Mouse (Mus musculus): Measurements from ENCODE around the gene Prrt1.

GRCm38 (mm10) chr17:34670235-34670634 is 40.9 kb downstream of the Prrt1 start, which contains the start of gene Tnxb:
- TF ChIP-seq CTCF (IDR thresholded peaks at IDR 0.05; ENCODE audit: low read depth) (no peak), EP300 (optimal IDR thresholded peaks at IDR 0.05) (no peak)

Data from stomach, postnatal 0 days (tissue).